Mouse (Mus musculus) neural tube, embryonic 14.5 days (tissue): ENCODE results near the gene Insig2. TPM values are rescaled to one million over a fixed set of nuclear protein-coding genes. Genes with fewer than 3 reads are reported as not detected.

Experiments
- ATAC-seq: fragments of 200-750 bp; cut with Nextera tagmentation; 2 replicates; pipeline ENCODE4 v1.8.0; 2017; ENCODE audit warnings: low read depth, mild to moderate bottlenecking, moderate TSS enrichment, moderate library complexity
- H3K27ac ChIP-seq: fragments of 300-500 bp; sonication (generic); 2 replicates; pipeline ENCODE4 v1.5.1; 2014; ENCODE audit warnings: low read depth, mild to moderate bottlenecking, control low read depth, low read length, moderate library complexity, mixed read lengths
- H3K27me3 ChIP-seq: fragments of 300-500 bp; sonication (generic); 2 replicates; pipeline ENCODE4 v1.6.1; 2014; ENCODE audit warnings: low read length; ENCODE audit not compliant: control insufficient read depth, insufficient read depth
- H3K36me3 ChIP-seq: fragments of 300-500 bp; sonication (generic); 2 replicates; pipeline ENCODE4 v1.6.1; 2014; ENCODE audit warnings: low read length, mixed read lengths; ENCODE audit not compliant: control insufficient read depth, insufficient read depth
- H3K4me1 ChIP-seq: fragments of 300-500 bp; sonication (generic); 2 replicates; pipeline ENCODE4 v1.6.1; 2014; ENCODE audit warnings: low read length; ENCODE audit not compliant: control insufficient read depth, insufficient read depth
- H3K4me2 ChIP-seq: fragments of 300-500 bp; sonication (generic); 2 replicates; pipeline ENCODE4 v1.6.1; 2014; ENCODE audit warnings: mild to moderate bottlenecking, low read depth, low read length, control low read depth
- H3K4me3 ChIP-seq: fragments of 300-500 bp; sonication (generic); 2 replicates; pipeline ENCODE4 v1.5.1; 2014; ENCODE audit warnings: low read depth, low read length, control low read depth, mixed read lengths
- H3K9ac ChIP-seq: fragments of 300-500 bp; sonication (generic); replicated peaks from 2 replicates; pipeline ENCODE4 v1.6.1; 2014; ENCODE audit warnings: low read depth, mild to moderate bottlenecking, control low read depth, low read length, mixed read lengths
- H3K9me3 ChIP-seq: fragments of 300-500 bp; sonication (generic); 2 replicates; pipeline ENCODE4 v1.6.1; 2016; ENCODE audit warnings: low read length; ENCODE audit not compliant: control insufficient read depth
- WGBS: fragments of 180-500 bp; shearing (Covaris S2); extraction: QIAGEN DNeasy Blood & Tissue Kit; methylation state at CpG from one replicate; pipeline ENCODE4 v1.1.7; 2014; 5-methylcytosine and 5-hydroxymethylcytosine counted together
- polyA plus RNA-seq: library from polyadenylated mRNA; unstranded; fragments of >200 nt; fragmentation: Nextera tagmentation; extraction: Ambion mirVana; gene quantifications from 2 replicates; pipeline ENCODE4 v1.2.1, GENCODE M21; 2014

Insig2 gene
- polyA plus RNA-seq, 1 experiment from 2014 or later = 26.4 TPM

DNA sequence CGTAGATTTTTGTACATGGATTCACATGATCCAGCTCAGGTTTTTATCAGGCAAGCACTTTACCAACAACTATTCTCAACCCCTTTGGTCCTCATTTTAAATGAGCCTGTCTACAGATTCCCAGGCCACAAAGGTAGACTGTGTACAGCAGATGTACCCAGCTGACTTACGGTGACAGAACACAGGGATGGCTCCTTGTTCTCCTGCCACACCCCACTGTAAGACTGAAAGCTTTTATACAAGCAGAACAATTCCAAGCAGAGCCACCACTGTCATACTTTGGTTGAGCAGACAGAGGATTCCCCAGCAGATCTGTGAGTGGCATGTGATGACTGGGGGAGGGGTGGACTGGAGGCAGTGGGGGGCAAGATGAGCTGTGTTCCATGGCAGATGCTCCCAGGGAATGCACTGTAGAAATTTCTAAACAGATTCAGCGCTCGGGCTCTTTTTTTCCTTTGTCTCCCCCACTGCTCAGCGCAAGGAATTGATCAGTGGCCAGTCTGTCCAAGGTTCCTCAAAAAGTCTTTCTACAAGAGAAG, 35.6 kb downstream of the Insig2 start:
- Histone ChIP-seq H3K4me3 (no peak overlapping the region), H3K9me3 (no peaks in the 10 kb centered on the region), H3K4me1 (no peaks in the 10 kb centered on the region), H3K27me3 (no peaks in the 10 kb centered on the region), H3K4me2 (no peak overlapping the region), H3K27ac (no peak overlapping the region), H3K9ac (no peak overlapping the region), H3K36me3 (no peaks in the 10 kb centered on the region)
- 79% methylated on average over 5 of the region's 5 CpGs for WGBS
- ATAC-seq = no peak; the same call in 1 of the 2 replicates

DNA sequence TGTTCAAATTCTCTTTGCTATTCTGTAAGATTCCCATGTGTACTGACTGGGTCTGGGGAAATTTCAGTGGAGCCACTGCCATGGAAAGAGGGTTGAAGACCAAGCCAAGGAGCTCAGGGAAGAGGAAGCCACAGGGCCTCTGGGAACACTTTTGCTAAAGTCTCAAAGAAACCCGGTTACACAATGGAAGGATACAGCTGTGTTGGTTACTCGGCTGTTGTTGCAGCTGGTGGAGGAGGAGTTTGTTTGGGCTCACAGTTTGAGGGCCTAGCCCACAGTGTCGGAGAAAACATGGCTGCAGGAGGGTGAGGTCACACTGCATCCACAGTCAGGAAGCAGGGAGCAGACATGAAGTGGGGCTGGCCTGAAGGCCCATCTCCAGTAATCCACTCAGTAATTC, 38.8 kb downstream of the Insig2 start:
- H3K9ac ChIP-seq = no peak overlapping the region
- no peaks in the 10 kb centered on the region for H3K9me3 ChIP-seq
- H3K4me3 ChIP-seq = no peak overlapping the region
- H3K4me2 ChIP-seq = no peak overlapping the region
- no peaks in the 10 kb centered on the region for H3K4me1 ChIP-seq
- no peaks in the 10 kb centered on the region for H3K27me3 ChIP-seq
- 77% methylated on average over 3 of the region's 3 CpGs for WGBS
- H3K36me3 ChIP-seq = no peaks in the 10 kb centered on the region
- no peak overlapping the region for H3K27ac ChIP-seq
- no peak for ATAC-seq

DNA sequence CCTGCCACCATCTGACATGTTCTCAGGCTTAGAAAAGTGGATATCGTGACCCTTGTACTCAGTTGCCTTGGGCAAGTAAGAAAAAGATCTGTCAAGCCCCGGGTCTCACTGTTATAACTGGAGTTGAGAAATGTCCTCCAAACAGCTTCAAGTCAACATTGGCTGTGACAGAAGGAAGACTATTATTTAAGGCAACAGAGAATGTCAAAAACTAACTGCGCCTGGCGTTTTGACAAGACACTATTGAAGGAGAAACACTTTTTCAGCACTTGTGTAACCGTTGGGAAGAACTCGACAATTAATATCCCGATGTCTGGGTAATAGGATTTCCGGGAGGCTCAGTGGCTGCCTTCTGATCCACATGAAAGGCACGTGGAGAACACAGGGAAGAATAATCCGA, 41.5 kb downstream of the Insig2 start:
- Histone ChIP-seq H3K27ac (no peak overlapping the region), H3K4me2 (no peak overlapping the region), H3K36me3 (no peaks in the 10 kb centered on the region), H3K27me3 (no peaks in the 10 kb centered on the region), H3K4me1 (no peaks in the 10 kb centered on the region), H3K9ac (no peak overlapping the region), H3K9me3 (no peaks in the 10 kb centered on the region), H3K4me3 (no peak overlapping the region)
- no peak for ATAC-seq
- WGBS = 82% methylated on average over 10 of the region's 10 CpGs

DNA sequence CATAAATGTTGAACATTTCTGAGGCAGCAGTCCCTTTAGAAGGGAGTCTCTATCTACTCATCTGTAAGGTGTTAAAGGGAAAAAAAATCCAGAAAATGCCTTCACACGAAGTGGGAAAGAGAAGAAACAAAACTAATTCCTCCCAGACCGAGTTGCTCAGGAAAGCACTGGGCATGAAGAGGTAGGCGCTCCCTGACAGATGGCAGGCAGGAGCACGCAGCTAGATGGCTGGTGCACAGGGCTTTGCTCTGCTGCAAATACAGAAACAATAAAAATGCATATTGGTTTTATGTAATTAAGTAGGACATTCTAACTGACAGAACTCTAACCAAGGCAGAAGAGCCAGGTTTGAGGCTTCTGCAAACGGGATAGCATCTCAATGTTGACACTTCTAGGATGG, 42.0 kb downstream of the Insig2 start:
- Histone ChIP-seq H3K27me3 (no peaks in the 10 kb centered on the region), H3K27ac (no peak overlapping the region), H3K4me3 (no peak overlapping the region), H3K4me1 (no peaks in the 10 kb centered on the region), H3K9ac (no peak overlapping the region), H3K9me3 (no peaks in the 10 kb centered on the region), H3K36me3 (no peaks in the 10 kb centered on the region), H3K4me2 (no peak overlapping the region)
- no peak for ATAC-seq
- 49% methylated on average over 5 of the region's 5 CpGs for WGBS

DNA sequence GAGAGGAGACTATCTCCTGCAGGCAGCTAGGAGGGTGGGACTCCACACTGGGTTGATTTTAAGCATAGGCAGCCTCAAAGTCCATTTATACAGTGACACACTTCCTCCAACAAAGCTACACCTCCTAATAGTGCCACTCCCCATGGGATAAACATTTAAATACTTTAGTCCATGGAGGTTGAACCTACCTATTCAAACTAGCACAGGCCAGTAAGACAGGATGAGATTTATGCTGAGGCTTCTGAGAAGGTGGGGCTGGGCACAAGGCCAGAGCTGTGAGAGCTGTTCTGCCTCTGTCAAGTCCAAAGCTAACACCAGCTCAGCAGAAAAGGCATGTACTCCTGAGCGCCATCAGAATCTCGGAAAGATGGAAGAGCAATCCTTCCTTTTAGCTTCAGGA, 48.2 kb downstream of the Insig2 start:
- H3K4me3 ChIP-seq = no peak overlapping the region
- no peak overlapping the region for H3K9ac ChIP-seq
- 97% methylated on average over 2 of the region's 2 CpGs for WGBS
- H3K4me1 ChIP-seq = no peaks in the 10 kb centered on the region
- no peaks in the 10 kb centered on the region for H3K36me3 ChIP-seq
- H3K27ac ChIP-seq = no peak overlapping the region
- no peak overlapping the region for H3K4me2 ChIP-seq
- H3K27me3 ChIP-seq = no peaks in the 10 kb centered on the region
- H3K9me3 ChIP-seq = no peaks in the 10 kb centered on the region
- no peak for ATAC-seq

DNA sequence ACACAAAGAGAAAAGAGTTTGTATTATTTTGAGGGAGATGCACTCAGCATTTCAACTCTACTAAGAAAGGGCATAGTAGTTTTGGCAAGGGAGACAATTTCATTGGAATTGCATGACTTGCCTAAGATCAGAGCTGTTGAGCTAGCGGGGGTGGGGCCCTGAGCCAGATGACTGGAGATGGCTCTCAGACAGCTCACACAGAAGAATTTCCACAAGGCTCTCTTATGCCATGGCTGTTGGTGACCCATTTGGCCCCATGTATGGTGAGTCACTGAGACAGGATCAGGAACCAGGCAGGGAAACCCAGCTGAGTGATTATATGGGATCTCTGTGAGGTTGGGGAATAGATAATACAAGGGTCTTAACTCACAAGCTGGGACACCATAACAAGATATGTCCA, 51.9 kb downstream of the Insig2 start:
- no peak overlapping the region for H3K9ac ChIP-seq

DNA sequence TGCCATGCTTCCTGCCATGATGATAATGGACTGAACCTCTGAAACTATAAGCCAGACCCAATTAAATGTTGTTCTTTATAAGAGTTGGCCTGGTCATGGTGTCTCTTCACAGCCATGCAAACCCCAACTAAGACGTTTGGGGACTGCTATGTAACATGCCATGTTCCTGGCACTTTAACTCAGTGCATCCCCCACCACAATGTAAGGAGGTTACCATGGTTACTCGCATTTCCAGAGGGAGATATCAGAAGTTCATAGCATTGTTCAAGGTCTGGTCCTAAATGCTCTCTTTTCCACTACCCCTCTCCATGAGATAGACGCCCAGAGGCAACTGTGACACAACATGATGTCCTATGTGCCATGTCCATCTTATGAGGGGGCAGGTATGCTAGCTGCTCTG, 54.0 kb downstream of the Insig2 start:
- no peak overlapping the region for H3K9ac ChIP-seq
- WGBS = 75% methylated on average over 3 of the region's 3 CpGs
- no peaks in the 10 kb centered on the region for H3K36me3 ChIP-seq
- no peaks in the 10 kb centered on the region for H3K9me3 ChIP-seq
- no peak overlapping the region for H3K27ac ChIP-seq
- ATAC-seq = no peak
- no peak overlapping the region for H3K4me3 ChIP-seq
- H3K27me3 ChIP-seq = no peaks in the 10 kb centered on the region
- H3K4me1 ChIP-seq = no peaks in the 10 kb centered on the region
- no peak overlapping the region for H3K4me2 ChIP-seq

More for the DNA sequence above, 51.9 kb downstream of the Insig2 start:
- 100% methylated on average over 1 of the region's 1 CpGs for WGBS
- Histone ChIP-seq H3K4me1 (no peaks in the 10 kb centered on the region), H3K27ac (no peak overlapping the region), H3K9me3 (no peaks in the 10 kb centered on the region), H3K27me3 (no peaks in the 10 kb centered on the region), H3K4me3 (no peak overlapping the region), H3K4me2 (no peak overlapping the region), H3K36me3 (no peaks in the 10 kb centered on the region)
- no peak for ATAC-seq

DNA sequence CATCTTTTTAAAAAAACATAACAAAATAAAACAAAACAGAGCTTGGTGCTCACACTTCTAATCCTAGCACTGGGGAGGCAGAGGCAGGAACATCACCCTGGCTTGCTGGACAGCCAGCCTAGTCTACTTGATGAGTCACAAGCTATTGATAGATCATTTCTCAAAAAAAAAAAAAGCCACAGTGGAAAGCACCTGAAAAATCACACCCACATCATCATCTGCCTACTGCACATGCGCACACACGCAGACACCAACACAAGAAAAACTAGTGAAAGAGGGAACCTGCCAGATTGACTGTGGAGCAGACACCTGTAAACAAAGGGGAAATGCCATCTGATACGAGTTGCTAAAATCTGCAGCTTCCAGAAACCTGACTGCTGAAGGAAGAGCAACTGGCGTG, 54.9 kb downstream of the Insig2 start:
- 90% methylated on average over 4 of the region's 4 CpGs for WGBS
- no peak for ATAC-seq

DNA sequence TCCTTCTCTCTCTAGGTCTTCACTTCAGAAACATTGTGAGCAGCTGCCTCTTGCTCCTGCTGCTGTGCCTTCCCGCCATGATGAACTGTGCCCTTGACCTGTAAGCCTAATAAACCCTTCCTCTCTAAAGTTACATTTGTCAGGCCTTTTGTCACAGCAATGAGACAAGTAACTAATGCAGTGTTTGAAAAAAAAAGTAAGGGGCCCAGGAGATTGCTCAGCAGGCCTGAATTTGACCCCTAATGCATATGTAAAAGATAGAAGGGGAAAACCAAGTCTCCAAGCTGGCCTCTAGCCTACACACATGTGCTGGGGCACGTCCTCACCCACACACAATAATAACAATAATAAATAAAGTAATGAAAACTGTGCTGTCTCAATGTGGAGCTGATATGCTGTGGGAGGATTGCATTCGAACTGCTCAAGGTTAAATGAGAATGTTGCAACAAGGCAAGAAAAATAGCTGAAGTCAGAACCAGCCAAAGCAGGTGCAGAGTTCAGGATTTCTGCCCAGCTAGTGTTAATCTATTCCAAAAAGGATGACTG, 56.4 kb downstream of the Insig2 start:
- no peaks in the 10 kb centered on the region for H3K27me3 ChIP-seq
- H3K9me3 ChIP-seq = no peaks in the 10 kb centered on the region
- H3K27ac ChIP-seq = no peak overlapping the region
- no peak overlapping the region for H3K9ac ChIP-seq
- 49% methylated on average over 3 of the region's 3 CpGs for WGBS
- H3K4me3 ChIP-seq = no peak overlapping the region
- H3K4me1 ChIP-seq = no peaks in the 10 kb centered on the region
- H3K36me3 ChIP-seq = no peaks in the 10 kb centered on the region
- ATAC-seq = no peak
- no peak overlapping the region for H3K4me2 ChIP-seq

More for the DNA sequence above, 54.9 kb downstream of the Insig2 start:
- H3K4me2 ChIP-seq = no peak overlapping the region
- H3K9ac ChIP-seq = no peak overlapping the region
- no peaks in the 10 kb centered on the region for H3K36me3 ChIP-seq
- H3K4me3 ChIP-seq = no peak overlapping the region
- H3K27me3 ChIP-seq = no peaks in the 10 kb centered on the region
- H3K9me3 ChIP-seq = no peaks in the 10 kb centered on the region
- H3K27ac ChIP-seq = no peak overlapping the region
- H3K4me1 ChIP-seq = no peaks in the 10 kb centered on the region
